Mouse (Mus musculus) MEL (cell line): ENCODE data around the gene Ifna7. TPM values are rescaled to one million over a fixed set of nuclear protein-coding genes. Genes with fewer than 3 reads are reported as not detected.

Source experiments
- DNase-seq: peaks from one replicate; pipeline ENCODE4 v3.0.0; 2011; ENCODE audit warnings: low read depth, low spot score
- H3K27ac ChIP-seq: 2 replicates; pipeline ENCODE4 v1.5.1; 2012; ENCODE audit warnings: low read depth, mild to moderate bottlenecking, control low read depth, low read length, moderate library complexity; ENCODE audit not compliant: control insufficient read depth
- H3K27me3 ChIP-seq, 2 experiments: fragments of 150-350 bp in 1 of 2; sonication (generic) in 1 of 2; 2 replicates each; pipeline ENCODE4 v1.6.1; 2012; ENCODE audit warnings: low read length in 2 of 2, mild to moderate bottlenecking in 2 of 2, improper control_type of control experiment in 1 of 2, moderate library complexity in 1 of 2; ENCODE audit not compliant: insufficient read depth in 2 of 2, control insufficient read depth in 1 of 2
- H3K36me3 ChIP-seq, 2 experiments: 2 replicates each; pipeline ENCODE4 v1.6.1; 2012 to 2014; ENCODE audit warnings: low read length in 2 of 2, improper control_type of control experiment in 1 of 2, inconsistent platforms in 1 of 2, mild to moderate bottlenecking in 1 of 2; ENCODE audit not compliant: insufficient read depth in 2 of 2, control insufficient read depth in 1 of 2
- H3K4me1 ChIP-seq, 2 experiments: fragments of 150-350 bp in 1 of 2; sonication (generic) in 1 of 2; 2 replicates each; pipeline ENCODE4 v1.6.1; 2012; ENCODE audit warnings: low read length in 2 of 2, improper control_type of control experiment in 1 of 2, mild to moderate bottlenecking in 1 of 2; ENCODE audit not compliant: insufficient read depth in 2 of 2, control insufficient read depth in 1 of 2
- H3K4me3 ChIP-seq, 2 experiments: fragments of 150-350 bp in 1 of 2; sonication (generic) in 1 of 2; 2 replicates each; pipeline ENCODE4 v1.5.1; 2012; ENCODE audit warnings: low read depth in 2 of 2, low read length in 2 of 2, mild to moderate bottlenecking in 2 of 2, moderate library complexity in 2 of 2, control low read depth in 1 of 2, improper control_type of control experiment in 1 of 2; ENCODE audit not compliant: control insufficient read depth in 1 of 2, insufficient read depth in 1 of 2
- H3K79me2 ChIP-seq: 2 replicates; pipeline ENCODE4 v1.6.1; 2012; ENCODE audit warnings: mild to moderate bottlenecking, low read length, moderate library complexity; ENCODE audit not compliant: control insufficient read depth, poor library complexity, insufficient read depth
- H3K9ac ChIP-seq: 2 replicates; pipeline ENCODE4 v1.6.1; 2012; ENCODE audit warnings: low read depth, mild to moderate bottlenecking, control low read depth, low read length, moderate library complexity; ENCODE audit not compliant: control insufficient read depth, poor library complexity, severe bottlenecking
- H3K9me3 ChIP-seq: fragments of 150-350 bp; sonication (generic); replicated peaks from 2 replicates; pipeline ENCODE4 v1.6.1; 2012; ENCODE audit warnings: mild to moderate bottlenecking, low read length, improper control_type of control experiment, moderate library complexity; ENCODE audit not compliant: insufficient read depth
- BHLHE40 ChIP-seq: IDR thresholded peaks from 2 replicates; pipeline ENCODE4 v1.6.1; 2012; ENCODE audit warnings: low read depth, mild to moderate bottlenecking, inconsistent platforms, low read length, improper control_type of control experiment, borderline replicate concordance
- CHD1 ChIP-seq: IDR thresholded peaks from 2 replicates; pipeline ENCODE4 v1.6.1; 2012; ENCODE audit warnings: low read depth, mild to moderate bottlenecking, inconsistent platforms, low read length, improper control_type of control experiment
- CHD2 ChIP-seq: IDR thresholded peaks from 2 replicates; pipeline ENCODE4 v1.6.1; 2011; ENCODE audit warnings: low read length, improper control_type of control experiment
- CTCF ChIP-seq, 3 experiments: IDR thresholded peaks in 2 of 3; conservative IDR thresholded peaks in 1 of 3; 2 replicates each; pipeline ENCODE4 v1.5.1; 2011 to 2012; ENCODE audit warnings: low read length in 3 of 3, low read depth in 2 of 3, mild to moderate bottlenecking in 2 of 3, improper control_type of control experiment in 1 of 3, inconsistent platforms in 1 of 3, mixed read lengths in 1 of 3, moderate library complexity in 1 of 3; ENCODE audit not compliant: control insufficient read depth in 1 of 3, insufficient read depth in 1 of 3, poor library complexity in 1 of 3, severe bottlenecking in 1 of 3
- E2F4 ChIP-seq: IDR thresholded peaks from 2 replicates; pipeline ENCODE4 v1.6.1; 2011; ENCODE audit warnings: low read depth, low read length, improper control_type of control experiment, borderline replicate concordance
- ELF1 ChIP-seq: IDR thresholded peaks from 2 replicates; pipeline ENCODE4 v1.6.1; 2014; ENCODE audit warnings: low read depth, mild to moderate bottlenecking, inconsistent platforms, low read length, improper control_type of control experiment, moderate library complexity
- EP300 ChIP-seq, 2 experiments: IDR thresholded peaks; 2 replicates each; pipeline ENCODE4 v1.6.1; 2011; ENCODE audit warnings: improper control_type of control experiment in 2 of 2, low read length in 2 of 2, low read depth in 1 of 2, mild to moderate bottlenecking in 1 of 2
- GABPA ChIP-seq: IDR thresholded peaks from 2 replicates; pipeline ENCODE4 v1.6.1; 2012; ENCODE audit warnings: low read depth, mild to moderate bottlenecking, inconsistent platforms, low read length, improper control_type of control experiment, moderate library complexity
- HCFC1 ChIP-seq: IDR thresholded peaks from 2 replicates; pipeline ENCODE4 v1.6.1; 2012; ENCODE audit warnings: low read depth, mild to moderate bottlenecking, inconsistent platforms, low read length, improper control_type of control experiment, moderate library complexity
- JUND ChIP-seq: IDR thresholded peaks from 2 replicates; pipeline ENCODE4 v1.6.1; 2011; ENCODE audit warnings: low read depth, mild to moderate bottlenecking, improper control_type of control experiment, low read length
- MAFK ChIP-seq: IDR thresholded peaks from 2 replicates; pipeline ENCODE4 v1.6.1; 2011; ENCODE audit warnings: low read depth, mild to moderate bottlenecking, low read length, improper control_type of control experiment, borderline replicate concordance
- MAZ ChIP-seq: IDR thresholded peaks from 2 replicates; pipeline ENCODE4 v1.6.1; 2012; ENCODE audit warnings: low read depth, mild to moderate bottlenecking, inconsistent platforms, low read length, improper control_type of control experiment
- MEF2A ChIP-seq: IDR thresholded peaks from 2 replicates; pipeline ENCODE4 v1.6.1; 2014; ENCODE audit warnings: low read depth, mild to moderate bottlenecking, inconsistent platforms, low read length, improper control_type of control experiment; ENCODE audit not compliant: poor library complexity, insufficient replicate concordance, severe bottlenecking; ENCODE audit errors: extremely low read depth
- MYB ChIP-seq: IDR thresholded peaks from 2 replicates; pipeline ENCODE4 v1.6.1; 2011; ENCODE audit warnings: mild to moderate bottlenecking, low read depth, low read length, improper control_type of control experiment
- MYC ChIP-seq: IDR thresholded peaks from 2 replicates; pipeline ENCODE4 v1.6.1; 2011; ENCODE audit warnings: low read depth, mild to moderate bottlenecking, low read length, improper control_type of control experiment, moderate library complexity
- NELFE ChIP-seq: IDR thresholded peaks from 2 replicates; pipeline ENCODE4 v1.6.1; 2011; ENCODE audit warnings: low read depth, low read length, improper control_type of control experiment
- NRF1 ChIP-seq: IDR thresholded peaks from 2 replicates; pipeline ENCODE4 v1.6.1; 2014; ENCODE audit warnings: low read depth, mild to moderate bottlenecking, inconsistent platforms, low read length, improper control_type of control experiment, moderate library complexity; ENCODE audit not compliant: poor library complexity, insufficient read depth, severe bottlenecking
- POLR2A ChIP-seq, 2 experiments: IDR thresholded peaks; 2 replicates each; pipeline ENCODE4 v1.6.1; 2011 to 2012; ENCODE audit warnings: low read length in 2 of 2, mild to moderate bottlenecking in 2 of 2, control low read depth in 1 of 2, improper control_type of control experiment in 1 of 2, low read depth in 1 of 2, moderate library complexity in 1 of 2; ENCODE audit not compliant: control insufficient read depth in 1 of 2, insufficient read depth in 1 of 2, poor library complexity in 1 of 2
- POLR2AphosphoS2 ChIP-seq: IDR thresholded peaks from 2 replicates; pipeline ENCODE4 v1.6.1; 2011; ENCODE audit warnings: low read length, improper control_type of control experiment
- POLR2AphosphoS5 ChIP-seq: IDR thresholded peaks from 2 replicates; pipeline ENCODE4 v1.6.1; 2012; ENCODE audit warnings: low read depth, borderline replicate concordance, mild to moderate bottlenecking, inconsistent platforms, low read length, moderate library complexity, mixed read lengths
- RAD21 ChIP-seq: IDR thresholded peaks from 2 replicates; pipeline ENCODE4 v1.6.1; 2011; ENCODE audit warnings: mild to moderate bottlenecking, low read depth, low read length, improper control_type of control experiment
- RCOR1 ChIP-seq: IDR thresholded peaks from 2 replicates; pipeline ENCODE4 v1.6.1; 2012; ENCODE audit warnings: low read depth, mild to moderate bottlenecking, inconsistent platforms, low read length, improper control_type of control experiment
- SIN3A ChIP-seq: IDR thresholded peaks from 2 replicates; pipeline ENCODE4 v1.6.1; 2012; ENCODE audit warnings: low read length, improper control_type of control experiment, inconsistent platforms
- TAL1 ChIP-seq: IDR thresholded peaks from 2 replicates; pipeline ENCODE4 v1.6.1; 2012; ENCODE audit warnings: mild to moderate bottlenecking, inconsistent platforms, low read length, moderate library complexity, mixed read lengths
- TBP ChIP-seq: IDR thresholded peaks from 2 replicates; pipeline ENCODE4 v1.8.0; 2011; ENCODE audit warnings: low read depth, low read length, improper control_type of control experiment
- TCF12 ChIP-seq: IDR thresholded peaks from 2 replicates; pipeline ENCODE4 v1.6.1; 2014; ENCODE audit warnings: low read depth, mild to moderate bottlenecking, inconsistent platforms, low read length, improper control_type of control experiment, moderate library complexity
- UBTF ChIP-seq: IDR thresholded peaks from 2 replicates; pipeline ENCODE4 v1.6.1; 2012; ENCODE audit warnings: low read depth, mild to moderate bottlenecking, inconsistent platforms, low read length, improper control_type of control experiment, moderate library complexity, borderline replicate concordance; ENCODE audit not compliant: insufficient read depth
- USF1 ChIP-seq: IDR thresholded peaks from 2 replicates; pipeline ENCODE4 v1.6.1; 2014; ENCODE audit warnings: low read depth, mild to moderate bottlenecking, inconsistent platforms, low read length, improper control_type of control experiment, moderate library complexity
- ZKSCAN1 ChIP-seq: IDR thresholded peaks from 2 replicates; pipeline ENCODE4 v1.6.1; 2012; ENCODE audit warnings: low read depth, mild to moderate bottlenecking, inconsistent platforms, low read length, improper control_type of control experiment, moderate library complexity
- ZMIZ1 ChIP-seq: IDR thresholded peaks from 2 replicates; pipeline ENCODE4 v1.6.1; 2012; ENCODE audit warnings: low read depth, mild to moderate bottlenecking, inconsistent platforms, low read length, improper control_type of control experiment, moderate library complexity
- ZNF384 ChIP-seq: IDR thresholded peaks from 2 replicates; pipeline ENCODE4 v1.6.1; 2012; ENCODE audit warnings: low read depth, mild to moderate bottlenecking, inconsistent platforms, low read length, improper control_type of control experiment
- polyA plus RNA-seq, 2 experiments: library from polyadenylated mRNA; stranded (reverse) in 1 of 2; unstranded in 1 of 2; fragments of >175 nt in 1 of 2; fragments of >200 nt in 1 of 2; gene quantifications; 2 replicates each; pipeline versions ENCODE4 v1.2.1 to v1.2.4; 2012; ENCODE audit warnings: low replicate concordance in 2 of 2, low read depth in 1 of 2; ENCODE audit not compliant: insufficient read length in 2 of 2, insufficient read depth in 1 of 2, missing spikeins in 1 of 2
- total RNA-seq: library from RNA; depleted of rRNA; stranded (reverse); fragments of 300-350 nt; gene quantifications from 2 replicates; pipeline ENCODE4 v1.2.3, GENCODE M21; 2012

The Ifna7 gene
- total and polyA plus RNA-seq, 3 experiments, result not detected

DNA sequence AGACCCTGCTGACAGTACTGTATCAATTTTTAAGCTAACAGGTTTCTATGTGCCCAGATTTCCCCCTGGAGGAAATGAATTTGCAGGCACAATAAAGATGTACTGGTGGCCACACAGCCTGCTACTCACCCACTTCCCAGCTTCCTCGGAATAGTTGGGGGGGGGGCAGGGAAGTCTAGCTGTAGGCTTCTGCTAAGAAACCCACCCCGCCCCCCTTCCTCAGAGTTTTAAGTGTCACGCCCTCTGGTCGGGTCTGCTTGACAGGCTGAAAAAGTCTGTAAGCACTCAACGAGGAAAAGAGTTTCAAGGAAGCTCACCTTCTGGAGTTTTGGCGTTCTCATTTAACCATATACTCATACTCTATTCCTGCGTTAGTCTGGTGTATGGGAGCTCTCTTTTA is 47.3 kb downstream of the Ifna7 start:
- TF ChIP-seq CHD1, result no peak
- TF ChIP-seq TCF12, result no peak
- TF ChIP-seq RAD21, result no peak
- no peak for TF ChIP-seq ELF1
- TF ChIP-seq, all 39 proteins: peak for 0
- H3K4me1 ChIP-seq, result peaks cover 10 to 14% of the 10 kb centered on the region in 2 experiments

GRCm38 (mm10) chr4:88864599-88864998 is 48.6 kb downstream of the Ifna7 start:
- Histone ChIP-seq H3K9me3 (no peaks in the 10 kb centered on the region), H3K4me1 (peaks cover 13 to 14% of the 10 kb centered on the region in 2 experiments), H3K36me3 (peaks cover 0 to 15% of the 10 kb centered on the region in 2 experiments; a peak in 2 of 4 replicates), H3K79me2 (no peaks in the 10 kb centered on the region), H3K9ac (peak overlapping the region; percentile 54), H3K27ac (peak overlapping the region; percentile 79), H3K4me3 (peak overlapping the region; percentile 42 to 48), H3K27me3 (peaks cover 3 to 8% of the 10 kb centered on the region in 2 experiments)
- DNase-seq, result peak; percentile 90
- no peak for TF ChIP-seq POLR2AphosphoS2
- TF ChIP-seq RAD21, result no peak
- TF ChIP-seq NELFE, result no peak; the same call in 1 of the 2 replicates
- TF ChIP-seq USF1, result no peak
- no peak for TF ChIP-seq CTCF (IDR thresholded peaks at IDR 0.05 in 2 of 3, conservative IDR thresholded peaks at IDR 0.05 in 1 of 3; ENCODE audit: control insufficient read depth in 1 of 3, insufficient read depth in 1 of 3, low read depth in 2 of 3, low read length in 3 of 3, poor library complexity in 1 of 3, severe bottlenecking in 1 of 3)
- peak; percentile 93 for TF ChIP-seq TCF12
- no peak for TF ChIP-seq MEF2A
- TF ChIP-seq BHLHE40, result peak; percentile 54; the same call in 1 of the 2 replicates
- no peak for TF ChIP-seq GABPA
- 0 out of 2 replicates have a peak, but pooled peaks have one; percentile 26 for TF ChIP-seq HCFC1
- TF ChIP-seq TBP, result peak; percentile 37; the same call in 1 of the 2 replicates
- no peak for TF ChIP-seq ZKSCAN1
- peak; percentile 70; the same call in 1 of the 2 replicates for TF ChIP-seq MAZ
- TF ChIP-seq TAL1, result peak; percentile 75
- peak; percentile 96 for TF ChIP-seq EP300 (IDR thresholded peaks at IDR 0.05; ENCODE audit: low read depth in 1 of 2, low read length in 2 of 2)
- no peak for TF ChIP-seq UBTF
- no peak for TF ChIP-seq ZMIZ1
- TF ChIP-seq SIN3A, result peak; percentile 72
- TF ChIP-seq ELF1, result no peak
- no peak for TF ChIP-seq JUND
- no peak for TF ChIP-seq CHD2
- TF ChIP-seq MYB, result peak; percentile 91
- peak; percentile 52; the same call in 1 of the 2 replicates for TF ChIP-seq MAFK
- no peak for TF ChIP-seq POLR2A (IDR thresholded peaks at IDR 0.05; ENCODE audit: control insufficient read depth in 1 of 2, insufficient read depth in 1 of 2, low read depth in 1 of 2, low read length in 2 of 2, poor library complexity in 1 of 2)
- 0 out of 2 replicates have a peak, but pooled peaks have one; percentile 33 for TF ChIP-seq CHD1
- TF ChIP-seq MYC, result no peak
- no peak for TF ChIP-seq ZNF384
- peak; percentile 95 for TF ChIP-seq RCOR1
- no peak for TF ChIP-seq NRF1
- no peak for TF ChIP-seq POLR2AphosphoS5
- no peak for TF ChIP-seq E2F4

More for the DNA sequence above, 47.3 kb downstream of the Ifna7 start:
- Histone ChIP-seq H3K27me3 (peaks cover 3 to 18% of the 10 kb centered on the region in 2 experiments), H3K79me2 (no peaks in the 10 kb centered on the region), H3K4me3 (no peak overlapping the region), H3K9ac (no peak overlapping the region), H3K27ac (no peak overlapping the region), H3K9me3 (no peaks in the 10 kb centered on the region), H3K36me3 (peaks cover 0 to 12% of the 10 kb centered on the region in 2 experiments; a peak in 2 of 4 replicates)
- no peak for DNase-seq
